Mouse (Mus musculus) neural tube, embryonic 13.5 days (tissue): ENCODE results near the gene H1f0. TPM values are rescaled to one million over a fixed set of nuclear protein-coding genes. Genes with fewer than 3 reads are reported as not detected.
A peak's percentile ranks its signal among the peaks of the same experiment; 100 is the strongest.

Experiments
- ATAC-seq: fragments of 200-750 bp; cut with Nextera tagmentation; 2 replicates; pipeline ENCODE4 v1.8.0; 2017; ENCODE audit warnings: low read depth, mild to moderate bottlenecking, moderate TSS enrichment, moderate library complexity
- H3K27ac ChIP-seq: fragments of 300-500 bp; sonication (generic); replicated peaks from 2 replicates; pipeline ENCODE4 v1.5.1; 2015; ENCODE audit warnings: moderate library complexity, mild to moderate bottlenecking, inconsistent platforms
- H3K27me3 ChIP-seq: fragments of 300-500 bp; sonication (generic); 2 replicates; pipeline ENCODE4 v1.6.1; 2015; ENCODE audit warnings: mild to moderate bottlenecking, inconsistent platforms
- H3K36me3 ChIP-seq: fragments of 300-500 bp; sonication (generic); 2 replicates; pipeline ENCODE4 v1.6.1; 2015; ENCODE audit warnings: mild to moderate bottlenecking, inconsistent platforms
- H3K4me1 ChIP-seq: fragments of 300-500 bp; sonication (generic); replicated peaks from 2 replicates; pipeline ENCODE4 v1.6.1; 2015; ENCODE audit warnings: inconsistent platforms
- H3K4me2 ChIP-seq: fragments of 300-500 bp; sonication (generic); 2 replicates; pipeline ENCODE4 v1.6.1; 2015; ENCODE audit warnings: inconsistent platforms, mild to moderate bottlenecking, moderate library complexity
- H3K4me3 ChIP-seq: fragments of 300-500 bp; sonication (generic); 2 replicates; pipeline ENCODE4 v1.5.1; 2015; ENCODE audit warnings: mild to moderate bottlenecking, inconsistent platforms
- H3K9ac ChIP-seq: fragments of 300-500 bp; sonication (generic); 2 replicates; pipeline ENCODE4 v1.6.1; 2015; ENCODE audit warnings: moderate library complexity, mild to moderate bottlenecking, inconsistent platforms
- H3K9me3 ChIP-seq: fragments of 300-500 bp; sonication (generic); 2 replicates; pipeline ENCODE4 v1.6.1; 2016; ENCODE audit warnings: inconsistent platforms
- WGBS: fragments of 180-500 bp; shearing (Covaris S2); methylation state at CpG from one replicate; pipeline ENCODE4 v1.1.7; 2015; 5-methylcytosine and 5-hydroxymethylcytosine counted together
- polyA plus RNA-seq: library from polyadenylated mRNA; unstranded; fragments of >200 nt; fragmentation: Nextera tagmentation; extraction: Ambion mirVana; gene quantifications from 2 replicates; pipeline ENCODE4 v1.2.1, GENCODE M21; 2015

Gene H1f0
- polyA plus RNA-seq, 1 experiment from 2014 or later = 275 TPM

DNA sequence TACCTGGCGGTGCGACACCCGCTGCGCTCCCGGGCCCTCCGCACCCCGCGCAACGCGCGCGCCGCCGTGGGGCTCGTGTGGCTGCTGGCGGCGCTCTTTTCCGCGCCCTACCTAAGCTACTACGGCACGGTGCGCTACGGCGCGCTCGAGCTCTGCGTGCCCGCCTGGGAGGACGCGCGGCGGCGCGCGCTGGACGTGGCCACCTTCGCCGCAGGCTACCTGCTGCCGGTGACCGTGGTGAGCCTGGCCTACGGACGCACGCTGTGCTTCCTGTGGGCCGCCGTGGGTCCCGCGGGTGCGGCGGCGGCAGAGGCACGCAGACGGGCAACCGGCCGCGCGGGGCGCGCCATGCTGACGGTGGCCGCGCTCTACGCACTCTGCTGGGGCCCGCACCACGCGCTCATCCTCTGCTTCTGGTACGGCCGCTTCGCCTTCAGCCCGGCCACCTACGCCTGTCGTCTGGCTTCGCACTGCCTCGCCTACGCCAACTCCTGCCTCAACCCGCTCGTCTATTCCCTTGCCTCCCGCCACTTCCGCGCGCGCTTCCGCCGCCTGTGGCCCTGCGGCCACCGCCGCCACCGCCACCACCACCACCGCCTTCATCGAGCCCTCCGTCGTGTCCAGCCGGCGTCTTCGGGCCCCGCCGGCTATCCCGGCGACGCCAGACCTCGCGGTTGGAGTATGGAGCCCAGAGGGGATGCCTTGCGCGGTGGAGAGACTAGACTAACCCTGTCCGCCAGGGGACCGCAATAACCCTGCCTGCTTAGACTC lies 14.7 kb downstream of the H1f0 start:
- H3K27ac ChIP-seq = 0 out of 2 replicates have a peak overlapping the region, but pooled peaks have one; percentile 23
- peak overlapping the region; percentile 55 for H3K4me3 ChIP-seq
- WGBS = under 1% methylated on average over 103 of the region's 105 CpGs
- ATAC-seq = peak; percentile 27; the same call in 1 of the 2 replicates
- H3K27me3 ChIP-seq = peaks cover 50% of the 10 kb centered on the region
- peaks cover 49% of the 10 kb centered on the region for H3K4me1 ChIP-seq
- H3K36me3 ChIP-seq = no peaks in the 10 kb centered on the region
- peak overlapping the region; percentile 86 for H3K4me2 ChIP-seq
- H3K9ac ChIP-seq = peak overlapping the region; percentile 69
- no peaks in the 10 kb centered on the region for H3K9me3 ChIP-seq

DNA sequence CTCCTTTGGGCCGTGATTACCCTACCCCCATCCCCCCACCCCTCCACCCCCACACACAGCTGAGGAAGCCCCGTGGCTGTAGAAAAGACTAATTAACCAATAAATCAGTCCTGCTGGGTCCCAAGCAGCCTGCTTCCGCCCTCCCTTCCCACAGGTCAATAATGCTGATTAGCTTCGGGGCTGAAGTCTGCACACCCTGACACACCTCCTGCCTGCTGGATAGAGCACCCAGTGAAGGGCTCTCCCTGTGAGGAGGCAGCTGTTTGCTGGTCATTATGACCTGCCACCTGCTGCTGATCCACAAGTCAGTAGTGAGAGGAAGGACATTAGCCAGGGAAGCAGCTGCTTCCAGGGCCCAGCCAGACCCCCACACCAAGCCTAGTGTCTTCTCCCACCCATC lies 16.6 kb downstream of the H1f0 start:
- peak; percentile 62 for ATAC-seq
- no peak overlapping the region; the same call in 1 of the 2 replicates for H3K9ac ChIP-seq
- H3K4me1 ChIP-seq = peaks cover 35% of the 10 kb centered on the region
- no peaks in the 10 kb centered on the region for H3K9me3 ChIP-seq
- WGBS = 1% methylated on average over 4 of the region's 4 CpGs
- no peak overlapping the region for H3K4me3 ChIP-seq
- H3K27ac ChIP-seq = 0 out of 2 replicates have a peak overlapping the region, but pooled peaks have one; percentile 15
- no peak overlapping the region for H3K4me2 ChIP-seq
- H3K36me3 ChIP-seq = no peaks in the 10 kb centered on the region
- peaks cover 40% of the 10 kb centered on the region for H3K27me3 ChIP-seq

DNA sequence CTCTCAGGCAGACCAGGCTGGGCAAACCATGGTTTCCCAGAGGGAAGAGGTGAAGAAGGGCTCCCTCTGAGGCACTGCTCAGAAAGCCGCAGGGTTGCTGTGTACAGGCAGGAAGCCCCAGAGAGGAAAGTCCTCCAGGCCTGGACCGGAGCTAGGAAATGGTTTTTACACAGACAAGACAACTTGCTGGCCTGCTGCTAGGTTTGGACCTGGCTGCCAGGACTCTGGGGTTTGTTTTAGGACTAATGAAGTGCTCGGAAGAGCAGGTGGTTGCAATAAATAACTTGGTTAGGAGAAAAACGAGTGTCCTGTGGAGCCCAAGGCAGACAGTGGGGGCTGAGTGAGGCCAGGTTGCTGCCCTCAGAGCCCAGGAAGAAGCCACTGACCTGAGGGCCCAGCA lies 19.9 kb downstream of the H1f0 start:
- Histone ChIP-seq H3K4me2 (no peak overlapping the region), H3K27ac (no peak overlapping the region), H3K9me3 (no peaks in the 10 kb centered on the region), H3K9ac (no peak overlapping the region), H3K4me3 (no peak overlapping the region), H3K4me1 (peaks cover 26% of the 10 kb centered on the region), H3K36me3 (peaks cover 16% of the 10 kb centered on the region), H3K27me3 (peaks cover 9% of the 10 kb centered on the region)
- no peak for ATAC-seq
- WGBS = 49% methylated on average over 4 of the region's 4 CpGs

GRCm38 (mm10) chr15:79050160-79050845 lies 22.1 kb downstream of the H1f0 start:
- ATAC-seq = no peak
- WGBS = 43% methylated on average over 9 of the region's 9 CpGs

GRCm38 (mm10) chr15:79050964-79051363 lies 22.7 kb downstream of the H1f0 start:
- Histone ChIP-seq H3K4me3 (no peak overlapping the region), H3K9ac (no peak overlapping the region), H3K9me3 (no peaks in the 10 kb centered on the region), H3K27me3 (no peaks in the 10 kb centered on the region), H3K27ac (no peak overlapping the region), H3K36me3 (peaks cover 44% of the 10 kb centered on the region), H3K4me2 (no peak overlapping the region), H3K4me1 (peaks cover 10% of the 10 kb centered on the region)
- ATAC-seq = no peak
- WGBS = 85% methylated on average over 2 of the region's 2 CpGs

More at GRCm38 (mm10) chr15:79050160-79050845, 22.1 kb downstream of the H1f0 start:
- peaks cover 10% of the 10 kb centered on the region for H3K4me1 ChIP-seq
- H3K4me2 ChIP-seq = no peak overlapping the region
- peaks cover 37% of the 10 kb centered on the region for H3K36me3 ChIP-seq
- H3K9ac ChIP-seq = peak overlapping the region; percentile 18; the same call in 1 of the 2 replicates
- no peaks in the 10 kb centered on the region for H3K9me3 ChIP-seq
- H3K27ac ChIP-seq = no peak overlapping the region
- H3K27me3 ChIP-seq = no peaks in the 10 kb centered on the region
- H3K4me3 ChIP-seq = no peak overlapping the region

DNA sequence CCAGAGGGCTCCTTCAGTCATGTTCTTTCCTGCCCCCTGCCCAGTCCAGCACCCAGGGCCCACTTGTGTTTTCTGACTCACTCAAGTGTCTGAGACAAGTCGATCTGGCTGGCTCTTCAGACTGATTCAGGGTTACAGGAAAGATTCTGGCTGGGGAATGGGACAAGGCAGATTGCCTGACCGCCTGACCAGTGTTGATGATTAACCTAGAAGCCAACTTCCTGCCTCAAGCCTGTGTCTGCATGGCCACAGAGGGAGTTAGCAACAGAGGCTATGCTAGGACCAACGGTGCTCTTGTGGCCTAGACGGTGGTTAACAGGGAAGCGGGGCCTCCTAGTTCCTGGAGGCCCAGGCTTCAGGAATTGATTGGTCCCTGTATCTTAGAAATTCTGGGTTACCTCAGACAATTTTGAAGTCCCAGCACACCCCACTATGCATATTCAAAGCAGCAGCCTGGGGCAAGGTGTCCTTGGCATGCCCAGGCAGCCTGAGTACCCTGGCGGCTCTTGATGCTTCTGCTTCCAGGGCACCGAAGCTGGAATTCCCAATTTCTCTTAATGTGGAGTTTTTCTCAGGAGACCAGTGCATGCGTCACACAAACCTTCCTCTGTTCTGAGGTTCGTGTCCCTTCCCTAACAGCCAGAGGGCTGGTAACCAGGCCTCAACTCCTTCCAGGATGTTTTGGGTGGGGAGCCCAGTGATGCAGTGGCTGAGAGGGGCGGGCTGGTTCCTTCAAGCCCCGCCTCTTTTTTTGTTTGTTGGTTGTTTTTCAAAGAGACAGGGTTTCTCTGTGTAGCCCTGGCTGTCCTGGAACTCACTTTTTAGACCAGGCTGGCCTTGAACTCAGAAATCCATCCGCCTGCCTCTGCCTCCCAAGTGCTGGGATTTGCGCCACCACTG lies 23.5 kb downstream of the H1f0 start:
- no peak overlapping the region for H3K9ac ChIP-seq
- H3K36me3 ChIP-seq = peaks cover 51% of the 10 kb centered on the region
- whole genome bisulfite sequencing = 68% methylated on average over 13 of the region's 13 CpGs
- H3K27ac ChIP-seq = no peak overlapping the region
- H3K9me3 ChIP-seq = no peaks in the 10 kb centered on the region
- peaks cover 10% of the 10 kb centered on the region for H3K4me1 ChIP-seq
- no peak overlapping the region for H3K4me2 ChIP-seq
- H3K27me3 ChIP-seq = no peaks in the 10 kb centered on the region
- H3K4me3 ChIP-seq = no peak overlapping the region
- ATAC-seq = no peak

DNA sequence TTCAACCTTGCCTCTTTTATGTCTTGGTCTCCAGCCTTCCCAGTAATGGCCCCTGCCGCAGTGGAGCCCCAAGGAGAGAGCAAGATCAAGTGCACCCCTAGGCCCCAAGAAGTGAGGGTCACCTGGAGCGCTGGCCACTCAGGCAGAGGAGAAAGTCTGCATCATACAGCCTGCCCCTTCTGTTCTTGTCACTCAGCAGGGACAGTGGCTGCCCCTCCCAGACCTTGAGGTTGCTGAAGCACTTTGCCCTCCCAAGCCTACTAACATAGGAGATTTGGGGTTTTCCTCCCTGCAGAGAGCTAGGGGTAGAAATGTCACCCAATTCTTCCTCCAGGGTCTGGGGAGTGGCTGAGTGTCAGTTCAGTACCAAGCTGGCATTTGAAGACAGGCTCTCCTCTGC lies 24.1 kb downstream of the H1f0 start:
- H3K4me2 ChIP-seq = no peak overlapping the region
- H3K27me3 ChIP-seq = no peaks in the 10 kb centered on the region
- peaks cover 10% of the 10 kb centered on the region for H3K4me1 ChIP-seq
- no peak overlapping the region for H3K27ac ChIP-seq
- 79% methylated on average over 2 of the region's 2 CpGs for WGBS
- no peak for ATAC-seq
- H3K4me3 ChIP-seq = no peak overlapping the region
- H3K9ac ChIP-seq = no peak overlapping the region
- peaks cover 58% of the 10 kb centered on the region for H3K36me3 ChIP-seq
- no peaks in the 10 kb centered on the region for H3K9me3 ChIP-seq

- H3K9ac ChIP-seq = no peak overlapping the region
- no peak overlapping the region for H3K27ac ChIP-seq
- peaks cover 95% of the 10 kb centered on the region for H3K36me3 ChIP-seq
- H3K27me3 ChIP-seq = no peaks in the 10 kb centered on the region
- peaks cover 13% of the 10 kb centered on the region for H3K4me1 ChIP-seq
- H3K9me3 ChIP-seq = no peaks in the 10 kb centered on the region
- no peak overlapping the region for H3K4me3 ChIP-seq
- no peak overlapping the region for H3K4me2 ChIP-seq
- WGBS = 85% methylated on average over 7 of the region's 7 CpGs
- ATAC-seq = no peak
Observed at GRCm38 (mm10) chr15:79056601-79057000, 28.4 kb downstream of the H1f0 start.

- WGBS = 81% methylated on average over 6 of the region's 6 CpGs
- no peak overlapping the region for H3K9ac ChIP-seq
- no peaks in the 10 kb centered on the region for H3K27me3 ChIP-seq
- no peak overlapping the region for H3K4me3 ChIP-seq
- no peaks in the 10 kb centered on the region for H3K9me3 ChIP-seq
- no peak overlapping the region for H3K4me2 ChIP-seq
- ATAC-seq = no peak
- H3K4me1 ChIP-seq = peaks cover 20% of the 10 kb centered on the region
- H3K27ac ChIP-seq = no peak overlapping the region
- peaks cover 83% of the 10 kb centered on the region for H3K36me3 ChIP-seq
Observed at GRCm38 (mm10) chr15:79057850-79058249, 29.6 kb downstream of the H1f0 start.

DNA sequence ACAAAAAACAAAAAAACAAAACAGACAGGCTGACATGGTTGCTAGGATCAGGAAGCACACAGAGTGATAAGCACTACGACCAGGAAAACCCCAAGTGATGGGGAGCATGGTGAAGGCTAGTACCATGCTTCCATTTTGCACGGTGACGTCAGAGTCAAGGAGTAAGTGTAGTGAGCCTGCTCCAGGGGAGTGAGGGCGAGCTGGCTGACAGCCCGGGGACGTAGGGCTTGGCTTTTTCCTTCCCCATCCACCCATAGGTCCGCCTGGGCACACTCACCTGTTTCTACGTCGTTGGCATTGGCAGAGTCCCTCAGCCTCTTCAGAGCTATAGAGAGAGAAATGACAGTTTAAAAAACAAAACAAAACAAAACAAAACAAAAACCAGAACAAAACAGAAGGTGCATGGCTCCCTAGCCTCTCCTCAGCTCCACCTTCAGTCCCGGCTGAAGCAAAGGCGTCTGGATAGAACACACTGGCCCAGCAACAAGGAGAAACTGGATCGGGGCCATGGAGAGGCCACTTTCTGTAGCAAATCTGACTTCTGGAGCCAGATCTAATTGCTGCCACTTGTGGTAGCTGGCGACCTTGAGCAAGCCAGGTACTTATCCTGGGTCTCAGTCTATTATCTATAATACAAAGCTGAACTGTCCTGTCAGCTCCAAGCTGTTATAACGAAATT lies 32.8 kb downstream of the H1f0 start:
- Histone ChIP-seq H3K9ac (0 out of 2 replicates have a peak overlapping the region, but pooled peaks have one; percentile 23), H3K4me1 (peaks cover 25% of the 10 kb centered on the region), H3K27me3 (no peaks in the 10 kb centered on the region), H3K4me2 (peak overlapping the region; percentile 84; the same call in 1 of the 2 replicates), H3K4me3 (no peak overlapping the region), H3K27ac (no peak overlapping the region), H3K9me3 (no peaks in the 10 kb centered on the region), H3K36me3 (peaks cover 51% of the 10 kb centered on the region)
- WGBS = 87% methylated on average over 14 of the region's 14 CpGs
- no peak for ATAC-seq

DNA sequence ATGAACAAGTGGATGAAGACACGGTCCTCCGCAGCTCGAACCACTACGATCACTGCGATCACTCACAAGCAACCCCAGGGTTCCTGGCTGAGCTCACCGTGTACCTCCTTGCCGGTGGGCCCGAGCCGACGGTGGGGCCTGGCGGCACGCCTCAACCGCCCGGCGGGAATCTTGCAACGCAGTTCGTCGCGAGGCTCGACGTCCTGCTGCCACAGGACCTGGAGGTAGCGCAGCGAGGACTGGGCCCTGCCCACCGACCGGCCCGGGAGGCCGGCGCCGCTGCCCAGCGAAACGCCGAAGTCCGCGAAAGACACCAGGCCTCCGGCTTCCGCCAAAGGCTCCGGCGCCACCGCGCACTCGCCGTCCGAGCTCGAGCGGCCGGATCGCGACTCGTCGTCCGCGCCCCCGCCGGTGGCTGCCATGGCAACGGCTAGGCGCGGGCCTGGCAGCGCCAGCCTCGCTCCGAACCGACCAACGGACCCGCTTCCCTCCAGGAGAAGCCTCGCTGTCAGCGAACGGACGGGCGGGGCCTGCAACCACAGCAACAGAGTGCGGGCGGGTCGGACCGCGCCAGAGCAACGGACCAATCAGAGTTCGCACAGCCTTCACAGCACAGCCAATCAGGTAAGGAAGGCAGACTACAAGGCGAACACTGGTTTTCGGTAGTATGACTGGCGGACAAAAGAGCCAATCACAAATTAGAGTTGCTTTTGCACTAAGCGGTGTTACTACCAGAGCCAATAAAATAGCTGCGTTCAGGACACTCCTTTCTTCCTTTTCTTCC lies 34.3 kb downstream of the H1f0 start, which contains the start of gene Ankrd54:
TSS of gene Ankrd54 (minus strand) at position 518 of the 784 bp plus-strand sequence.
- Histone ChIP-seq H3K9me3 (no peaks in the 10 kb centered on the region), H3K36me3 (peaks cover 36% of the 10 kb centered on the region), H3K4me1 (peaks cover 25% of the 10 kb centered on the region), H3K4me2 (peak within 1 kb of the TSS; percentile 84), H3K4me3 (peak within 1 kb of the TSS; percentile 93), H3K27ac (peak within 1 kb of the TSS; percentile 86), H3K27me3 (no peaks in the 10 kb centered on the region), H3K9ac (peak within 1 kb of the TSS; percentile 84)
- WGBS = under 1% methylated on average over 80 of the region's 80 CpGs
- peak; percentile 100 for ATAC-seq
